Mouse (Mus musculus) forebrain, postnatal 0 days (tissue): ENCODE results near the gene Mad2l2. TPM values are rescaled to one million over a fixed set of nuclear protein-coding genes. Genes with fewer than 3 reads are reported as not detected.

Source experiments
- ATAC-seq: fragments of 200-750 bp; cut with Nextera tagmentation; 2 replicates; pipeline ENCODE4 v1.8.0; 2017; ENCODE audit warnings: mild to moderate bottlenecking, moderate library complexity
- DNase-seq: peaks from one replicate; pipeline ENCODE4 v3.0.0-alpha.2; 2015
- H3K27ac ChIP-seq: fragments of 300-500 bp; sonication (generic); 2 replicates; pipeline ENCODE4 v1.5.1; 2014; ENCODE audit warnings: low read depth, mild to moderate bottlenecking, antibody characterized with exemption, low read length, moderate library complexity, mixed read lengths
- H3K27me3 ChIP-seq: fragments of 300-500 bp; sonication (generic); 2 replicates; pipeline ENCODE4 v1.6.1; 2014; ENCODE audit warnings: mild to moderate bottlenecking, low read length, mixed read lengths; ENCODE audit not compliant: insufficient read depth
- H3K36me3 ChIP-seq: fragments of 300-500 bp; sonication (generic); 2 replicates; pipeline ENCODE4 v1.6.1; 2014; ENCODE audit warnings: mild to moderate bottlenecking, moderate library complexity; ENCODE audit not compliant: insufficient read depth
- H3K4me1 ChIP-seq: fragments of 300-500 bp; sonication (generic); 2 replicates; pipeline ENCODE4 v1.6.1; 2014; ENCODE audit warnings: antibody characterized with exemption; ENCODE audit not compliant: insufficient read depth
- H3K4me2 ChIP-seq: fragments of 300-500 bp; sonication (generic); 2 replicates; pipeline ENCODE4 v1.6.1; 2014; ENCODE audit warnings: low read depth, mild to moderate bottlenecking, moderate library complexity
- H3K4me3 ChIP-seq: fragments of 300-500 bp; sonication (generic); 2 replicates; pipeline ENCODE4 v1.5.1; 2014; ENCODE audit warnings: low read depth, low read length, mixed read lengths
- H3K9ac ChIP-seq: fragments of 300-500 bp; sonication (generic); 2 replicates; pipeline ENCODE4 v1.6.1; 2014; ENCODE audit warnings: mild to moderate bottlenecking
- H3K9me3 ChIP-seq: fragments of 300-500 bp; sonication (generic); 2 replicates; pipeline ENCODE4 v1.6.1; 2016; ENCODE audit warnings: low read length
- CTCF ChIP-seq: sonication (generic); IDR thresholded peaks from 2 replicates; pipeline ENCODE4 v1.5.1; 2016; ENCODE audit warnings: antibody characterized with exemption, control low read depth, low read depth
- WGBS: fragments of 180-500 bp; shearing (Covaris S2); extraction: QIAGEN DNeasy Blood & Tissue Kit; methylation state at CpG from one replicate; pipeline ENCODE4 v1.1.7; 2014; 5-methylcytosine and 5-hydroxymethylcytosine counted together
- polyA plus RNA-seq: library from polyadenylated mRNA; unstranded; fragments of >200 nt; fragmentation: Nextera tagmentation; extraction: Ambion mirVana; gene quantifications from 2 replicates; pipeline ENCODE4 v1.2.1, GENCODE M21; 2015
- total RNA-seq: library from RNA; depleted of rRNA; stranded (reverse); fragments of >200 nt; gene quantifications from 2 replicates; pipeline ENCODE4 v1.2.3, GENCODE M21; 2014

The Mad2l2 gene
- total and polyA plus RNA-seq, 2 experiments from 2014 or later, result 45.7 to 104 TPM

- H3K4me1 ChIP-seq, result no peaks in the 10 kb centered on the region
- peak; percentile 93 for DNase-seq
- WGBS, result under 1% methylated on average over 63 of the region's 67 CpGs
Observed at GRCm38 (mm10) chr4:148151267-148152168, 21.3 kb downstream of the Mad2l2 start, which contains the start of gene Fbxo6. Gene Fbxo6, minus strand, starts transcription at chr4:148152140.

GRCm38 (mm10) chr4:148152547-148152946, 22.4 kb downstream of the Mad2l2 start:
- ATAC-seq, result no peak
- Histone ChIP-seq H3K9me3 (no peaks in the 10 kb centered on the region), H3K9ac (no peak overlapping the region), H3K27ac (peak overlapping the region; percentile 92), H3K4me3 (no peak overlapping the region), H3K4me1 (0 out of 2 replicates have a peak, but pooled peaks cover 4% of the 10 kb centered on the region), H3K4me2 (no peak overlapping the region), H3K36me3 (peaks cover 45% of the 10 kb centered on the region), H3K27me3 (no peaks in the 10 kb centered on the region)
- no peak for DNase-seq
- WGBS, result 82% methylated on average over 5 of the region's 5 CpGs
- no peak for TF ChIP-seq CTCF

More at GRCm38 (mm10) chr4:148151267-148152168, 21.3 kb downstream of the Mad2l2 start, which contains the start of gene Fbxo6:
- ATAC-seq, result peak; percentile 95
- peak; percentile 79 for TF ChIP-seq CTCF
- Histone ChIP-seq H3K36me3 (peaks cover 46% of the 10 kb centered on the region), H3K4me2 (peak within 1 kb of the TSS; percentile 99), H3K4me3 (peak within 1 kb of the TSS; percentile 54), H3K27me3 (no peaks in the 10 kb centered on the region), H3K9ac (peak within 1 kb of the TSS; percentile 73), H3K27ac (peak within 1 kb of the TSS; percentile 92), H3K9me3 (no peaks in the 10 kb centered on the region)

GRCm38 (mm10) chr4:148154006-148154405, 23.8 kb downstream of the Mad2l2 start:
- Histone ChIP-seq H3K4me2 (no peak overlapping the region), H3K27me3 (no peaks in the 10 kb centered on the region), H3K9me3 (no peaks in the 10 kb centered on the region), H3K27ac (no peak overlapping the region), H3K36me3 (peaks cover 46% of the 10 kb centered on the region), H3K4me1 (peaks cover 13% of the 10 kb centered on the region), H3K4me3 (no peak overlapping the region), H3K9ac (no peak overlapping the region)
- TF ChIP-seq CTCF, result no peak
- ATAC-seq (no peak), DNase-seq (no peak)
- WGBS, result 94% methylated on average over 4 of the region's 4 CpGs

- Histone ChIP-seq H3K4me1 (peaks cover 13% of the 10 kb centered on the region), H3K9ac (no peak overlapping the region), H3K9me3 (no peaks in the 10 kb centered on the region), H3K27ac (no peak overlapping the region), H3K36me3 (peaks cover 46% of the 10 kb centered on the region), H3K27me3 (no peaks in the 10 kb centered on the region), H3K4me2 (no peak overlapping the region), H3K4me3 (no peak overlapping the region)
- ATAC-seq, result no peak
- WGBS, result 44% methylated on average over 3 of the region's 3 CpGs
- peak; percentile 74 for TF ChIP-seq CTCF
- peak; percentile 80 for DNase-seq
Observed at GRCm38 (mm10) chr4:148154982-148155381, 24.8 kb downstream of the Mad2l2 start.

- Histone ChIP-seq H3K9me3 (no peaks in the 10 kb centered on the region), H3K27me3 (peaks cover 6% of the 10 kb centered on the region; the same call in 1 of the 2 replicates), H3K36me3 (peaks cover 35% of the 10 kb centered on the region), H3K4me2 (peak overlapping the region; percentile 97), H3K4me1 (peaks cover 13% of the 10 kb centered on the region), H3K27ac (peak overlapping the region; percentile 78), H3K4me3 (peak overlapping the region; percentile 71), H3K9ac (peak overlapping the region; percentile 83)
- peak; percentile 15; the same call in 1 of the 2 replicates for ATAC-seq
- 20% methylated on average over 27 of the region's 27 CpGs for WGBS
- TF ChIP-seq CTCF, result no peak
- DNase-seq, result peak; percentile 66
Observed at GRCm38 (mm10) chr4:148158436-148159348, 28.5 kb downstream of the Mad2l2 start.

- peaks cover 24% of the 10 kb centered on the region for H3K36me3 ChIP-seq
- ATAC-seq (peak; percentile 90), DNase-seq (peak; percentile 94)
- no peaks in the 10 kb centered on the region for H3K9me3 ChIP-seq
- H3K4me2 ChIP-seq, result peak overlapping the region; percentile 97
- peaks cover 17% of the 10 kb centered on the region for H3K27me3 ChIP-seq
- WGBS, result 4% methylated on average over 49 of the region's 55 CpGs
- H3K4me3 ChIP-seq, result peak overlapping the region; percentile 71
- peaks cover 17% of the 10 kb centered on the region for H3K4me1 ChIP-seq
- peak overlapping the region; percentile 83 for H3K9ac ChIP-seq
- H3K27ac ChIP-seq, result peak overlapping the region; percentile 78
- peak; percentile 45 for TF ChIP-seq CTCF
Observed at GRCm38 (mm10) chr4:148159544-148160435, 29.6 kb downstream of the Mad2l2 start.
